Mouse (Mus musculus) neural tube, embryonic 14.5 days (tissue): Measurements from ENCODE around the gene Llcfc1. TPM values are rescaled to one million over a fixed set of nuclear protein-coding genes. Genes with fewer than 3 reads are reported as not detected.

ENCODE experiments used
- ATAC-seq: fragments of 200-750 bp; cut with Nextera tagmentation; 2 replicates; pipeline ENCODE4 v1.8.0; 2017; ENCODE audit warnings: low read depth, mild to moderate bottlenecking, moderate TSS enrichment, moderate library complexity
- H3K27ac ChIP-seq: fragments of 300-500 bp; sonication (generic); 2 replicates; pipeline ENCODE4 v1.5.1; 2014; ENCODE audit warnings: low read depth, mild to moderate bottlenecking, control low read depth, low read length, moderate library complexity, mixed read lengths
- H3K27me3 ChIP-seq: fragments of 300-500 bp; sonication (generic); 2 replicates; pipeline ENCODE4 v1.6.1; 2014; ENCODE audit warnings: low read length; ENCODE audit not compliant: control insufficient read depth, insufficient read depth
- H3K36me3 ChIP-seq: fragments of 300-500 bp; sonication (generic); 2 replicates; pipeline ENCODE4 v1.6.1; 2014; ENCODE audit warnings: low read length, mixed read lengths; ENCODE audit not compliant: control insufficient read depth, insufficient read depth
- H3K4me1 ChIP-seq: fragments of 300-500 bp; sonication (generic); 2 replicates; pipeline ENCODE4 v1.6.1; 2014; ENCODE audit warnings: low read length; ENCODE audit not compliant: control insufficient read depth, insufficient read depth
- H3K4me2 ChIP-seq: fragments of 300-500 bp; sonication (generic); 2 replicates; pipeline ENCODE4 v1.6.1; 2014; ENCODE audit warnings: mild to moderate bottlenecking, low read depth, low read length, control low read depth
- H3K4me3 ChIP-seq: fragments of 300-500 bp; sonication (generic); 2 replicates; pipeline ENCODE4 v1.5.1; 2014; ENCODE audit warnings: low read depth, low read length, control low read depth, mixed read lengths
- H3K9ac ChIP-seq: fragments of 300-500 bp; sonication (generic); replicated peaks from 2 replicates; pipeline ENCODE4 v1.6.1; 2014; ENCODE audit warnings: low read depth, mild to moderate bottlenecking, control low read depth, low read length, mixed read lengths
- H3K9me3 ChIP-seq: fragments of 300-500 bp; sonication (generic); 2 replicates; pipeline ENCODE4 v1.6.1; 2016; ENCODE audit warnings: low read length; ENCODE audit not compliant: control insufficient read depth
- WGBS: fragments of 180-500 bp; shearing (Covaris S2); extraction: QIAGEN DNeasy Blood & Tissue Kit; methylation state at CpG from one replicate; pipeline ENCODE4 v1.1.7; 2014; 5-methylcytosine and 5-hydroxymethylcytosine counted together
- polyA plus RNA-seq: library from polyadenylated mRNA; unstranded; fragments of >200 nt; fragmentation: Nextera tagmentation; extraction: Ambion mirVana; gene quantifications from 2 replicates; pipeline ENCODE4 v1.2.1, GENCODE M21; 2014

Llcfc1 gene
- polyA plus RNA-seq, 1 experiment from 2014 or later = not detected

DNA sequence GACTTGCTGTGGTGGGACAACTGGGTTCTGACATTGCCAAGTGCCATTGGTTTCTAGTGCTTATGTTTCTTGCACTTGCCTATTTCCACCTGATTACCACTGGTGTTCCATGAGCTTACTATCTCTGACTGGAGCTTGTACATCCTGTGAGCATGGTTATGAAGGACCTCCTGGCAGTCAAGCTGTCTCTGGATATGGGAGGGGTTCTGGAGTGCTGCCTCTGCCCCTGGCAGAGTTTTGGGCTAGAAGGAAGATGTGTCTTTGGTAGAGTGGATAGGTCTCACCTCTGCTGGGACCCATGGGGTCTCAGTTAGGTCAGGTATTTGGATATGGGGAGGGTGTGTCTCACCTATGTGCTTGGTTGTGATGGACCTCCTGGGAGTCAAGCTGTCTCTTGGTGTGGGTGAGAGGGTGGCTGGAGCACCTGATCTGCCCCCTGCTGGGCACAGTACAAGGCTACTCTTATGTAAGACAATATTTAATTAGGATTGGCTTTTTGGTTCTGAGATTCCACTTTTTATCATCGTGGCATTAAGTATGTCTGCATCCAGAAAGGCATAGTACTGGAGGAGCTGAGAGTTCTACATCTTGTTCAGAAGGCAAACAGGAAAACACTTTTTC is 43.9 kb downstream of the Llcfc1 start:
- H3K27ac ChIP-seq = no peak overlapping the region
- ATAC-seq = no peak
- no peaks in the 10 kb centered on the region for H3K4me1 ChIP-seq
- H3K27me3 ChIP-seq = no peaks in the 10 kb centered on the region
- no peak overlapping the region for H3K4me3 ChIP-seq
- no peak overlapping the region for H3K4me2 ChIP-seq
- no peaks in the 10 kb centered on the region for H3K36me3 ChIP-seq
- no peak overlapping the region for H3K9ac ChIP-seq
- WGBS = 84% methylated on average over 1 of the region's 1 CpGs
- no peaks in the 10 kb centered on the region for H3K9me3 ChIP-seq

- Histone ChIP-seq H3K27ac (no peak overlapping the region), H3K4me2 (no peak overlapping the region), H3K4me3 (no peak overlapping the region), H3K36me3 (no peaks in the 10 kb centered on the region), H3K4me1 (no peaks in the 10 kb centered on the region), H3K9me3 (no peaks in the 10 kb centered on the region), H3K9ac (no peak overlapping the region), H3K27me3 (no peaks in the 10 kb centered on the region)
- 93% methylated on average over 5 of the region's 5 CpGs for WGBS
- no peak for ATAC-seq
Measured at GRCm38 (mm10) chr6:41734719-41735470, 50.7 kb downstream of the Llcfc1 start.

Other genes starting within 250 kb of the Llcfc1 start
- not detected in 2 replicates for gene Gm10334, start 238.3 kb upstream of the Llcfc1 start, polyA plus RNA-seq
- gene Prss1, start 225.5 kb upstream of the Llcfc1 start, polyA plus RNA-seq = not detected in 2 replicates
- not detected in 2 replicates for gene Prss2, start 162.6 kb upstream of the Llcfc1 start, polyA plus RNA-seq
- gene Ephb6, start 78.9 kb upstream of the Llcfc1 start, polyA plus RNA-seq = 30.4 and 40.3 TPM in 2 replicates
- 1.0 and 1.4 TPM in 2 replicates for gene Trpv6, start 48.0 kb upstream of the Llcfc1 start, polyA plus RNA-seq
- gene Trpv5, start 3.7 kb upstream of the Llcfc1 start, polyA plus RNA-seq = not detected in 2 replicates
- 0.31 and 0.37 TPM in 2 replicates for gene Kel, start 19.9 kb downstream of the Llcfc1 start, polyA plus RNA-seq
- not detected in 2 replicates for gene Olfr459, start 90.7 kb downstream of the Llcfc1 start, polyA plus RNA-seq
- gene Pip, start 163.1 kb downstream of the Llcfc1 start, polyA plus RNA-seq = not detected in 2 replicates
- gene Sval2, start 168.6 kb downstream of the Llcfc1 start, polyA plus RNA-seq = not detected in 2 replicates